Mouse (Mus musculus) embryo, embryonic 10.5 days (tissue): ENCODE measurements around the gene Pcyt2.
A peak's percentile ranks its signal among the peaks of the same experiment; 100 is the strongest.

Experiments used
- DNase-seq: peaks from one replicate; pipeline ENCODE4 v3.0.0-alpha.2; 2015; ENCODE audit warnings: low spot score

The Pcyt2 gene

DNA sequence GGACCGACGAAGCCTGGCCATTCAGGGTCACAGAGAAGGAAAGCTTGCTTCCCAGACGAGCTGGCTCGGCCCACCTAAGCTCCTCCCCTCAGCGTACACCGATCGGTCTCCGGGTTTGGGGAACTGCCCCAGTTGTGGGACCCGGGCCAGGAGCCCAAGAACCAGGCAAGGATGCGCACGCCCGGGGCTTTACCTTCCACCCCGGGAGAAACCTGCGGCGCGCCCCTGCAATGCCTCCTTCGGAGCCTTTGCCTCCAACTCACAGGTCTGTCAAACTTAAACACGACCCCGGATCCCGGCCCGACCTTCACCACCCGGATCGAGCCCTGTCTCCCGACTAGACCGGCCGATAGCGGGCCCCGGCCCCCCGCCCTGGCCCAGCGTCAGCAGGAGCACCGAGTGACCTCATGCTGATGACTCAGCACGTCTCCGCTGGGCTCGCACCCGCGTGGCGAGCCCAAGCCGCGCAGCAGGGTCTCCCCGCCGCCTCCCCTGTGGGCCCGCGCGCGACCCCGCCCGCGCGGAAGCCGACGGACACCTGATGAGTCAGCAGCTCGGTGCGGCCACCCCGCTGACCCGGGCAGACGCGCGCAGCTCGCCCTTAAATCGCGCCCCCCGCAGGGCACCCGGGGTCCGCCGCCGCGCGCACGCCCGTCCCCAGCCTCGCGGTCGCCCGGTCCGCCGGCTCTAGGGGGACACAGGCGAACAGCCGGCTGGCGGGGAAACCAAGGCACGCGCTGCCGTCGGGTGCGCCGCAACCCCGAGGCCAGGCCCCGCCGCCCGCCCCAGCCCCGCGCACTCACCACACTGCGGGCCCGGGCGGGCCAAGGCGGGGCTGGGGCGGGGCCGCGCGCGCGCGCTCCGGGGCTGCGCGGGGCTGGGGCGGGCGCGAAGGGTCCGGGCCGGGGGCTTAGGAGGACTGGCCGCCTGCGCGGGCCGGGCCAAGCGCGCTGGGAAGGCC lies 15.1 kb upstream of the Pcyt2 start:
- peak; percentile 70 for DNase-seq

DNA sequence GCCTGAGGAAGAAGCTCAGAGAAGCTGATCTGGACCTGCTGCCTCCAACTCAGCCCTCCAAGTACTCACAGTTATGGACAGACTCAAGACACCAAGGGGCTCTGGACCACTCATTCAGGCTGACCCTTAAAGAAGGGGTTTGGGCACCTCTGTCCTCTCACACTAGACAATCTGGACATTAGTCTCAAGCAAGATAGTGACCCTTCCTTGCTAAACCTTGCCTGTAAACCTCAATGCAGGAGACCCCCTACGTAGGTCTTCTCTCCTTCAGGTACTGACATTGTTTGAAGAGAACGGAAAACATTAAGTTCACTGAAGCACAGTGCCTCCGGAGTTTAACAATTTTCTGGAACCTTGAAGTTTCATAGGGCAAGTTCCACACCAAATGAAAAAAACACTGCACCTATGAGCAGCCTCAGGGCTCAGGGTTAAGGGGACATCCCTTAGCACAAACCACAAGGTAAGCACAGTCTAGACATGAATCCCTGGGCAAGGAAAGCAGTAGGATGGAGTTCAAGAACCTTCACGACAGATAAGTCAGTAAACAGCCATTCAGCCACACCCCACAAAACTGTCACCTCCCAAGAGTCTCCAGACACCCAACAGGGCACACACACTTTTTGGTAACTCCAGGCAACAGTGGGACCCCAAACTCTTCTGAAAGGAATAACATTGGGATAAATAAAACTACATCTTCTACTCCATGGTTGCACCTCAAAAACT lies 14.2 kb upstream of the Pcyt2 start:
- DNase-seq = no peak

DNA sequence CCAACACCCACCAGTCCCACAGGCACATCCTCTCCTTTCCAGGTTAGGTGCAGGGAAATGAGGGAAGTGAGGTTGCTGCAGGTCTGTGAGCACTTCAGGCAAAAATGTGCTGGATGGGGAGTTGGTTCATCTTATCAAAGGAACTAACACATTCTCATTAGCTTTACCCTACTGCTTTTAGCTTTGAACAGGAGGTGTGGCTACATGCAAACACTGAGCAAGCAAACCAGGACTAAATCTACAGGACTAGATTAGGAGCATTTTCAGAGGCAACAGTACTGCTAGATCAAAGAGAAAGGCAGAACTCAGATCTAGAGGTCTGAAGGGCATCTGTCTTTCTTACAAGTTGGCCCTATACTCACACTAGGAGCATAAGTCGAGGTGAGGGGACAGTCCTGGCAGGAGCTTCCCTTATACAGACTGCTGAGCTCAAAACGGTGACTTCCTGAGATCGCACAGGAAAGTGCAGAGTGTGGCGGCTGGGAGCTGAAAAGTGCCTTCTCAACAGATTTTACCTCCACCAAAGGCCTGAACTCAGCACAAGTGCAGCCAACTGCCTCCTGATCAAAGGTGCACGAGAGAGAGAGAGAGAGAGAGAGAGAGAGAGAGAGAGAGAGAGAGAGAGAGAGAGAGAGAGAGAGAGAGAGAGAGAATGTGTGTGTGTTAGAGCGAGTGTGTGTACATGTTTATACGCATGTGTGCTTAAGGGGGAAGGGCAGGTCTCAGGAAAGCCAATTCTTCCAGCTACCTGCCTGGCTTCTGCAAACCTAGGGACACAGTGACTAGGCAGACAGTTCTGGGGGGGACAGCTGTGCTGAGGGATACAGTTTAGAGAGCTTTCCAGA lies 13.4 kb upstream of the Pcyt2 start:
- no peak for DNase-seq

DNA sequence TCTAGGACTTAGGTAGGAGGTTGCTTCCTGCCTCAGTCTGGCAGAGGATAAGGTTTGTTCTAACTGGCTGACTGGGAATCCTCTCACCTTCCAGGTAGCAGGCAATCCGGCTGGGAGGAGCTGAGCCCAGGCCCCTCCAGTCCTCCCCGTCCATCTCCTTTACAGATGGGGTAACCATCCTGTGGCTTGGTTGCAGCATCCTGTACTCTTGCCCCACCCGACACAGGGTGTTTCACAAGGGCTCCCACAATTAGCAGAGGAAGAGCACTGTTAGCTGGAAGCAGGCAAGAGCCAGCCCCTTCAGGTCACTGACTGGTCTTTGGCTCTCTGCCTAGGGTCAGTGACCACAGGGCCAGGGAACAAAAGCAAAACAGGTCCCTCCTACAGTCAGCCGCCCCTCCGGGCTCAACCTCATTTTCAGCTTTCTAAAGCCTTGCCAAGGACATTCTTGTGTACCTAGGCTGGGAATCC lies 12.7 kb upstream of the Pcyt2 start:
- DNase-seq = peak; percentile 3

DNA sequence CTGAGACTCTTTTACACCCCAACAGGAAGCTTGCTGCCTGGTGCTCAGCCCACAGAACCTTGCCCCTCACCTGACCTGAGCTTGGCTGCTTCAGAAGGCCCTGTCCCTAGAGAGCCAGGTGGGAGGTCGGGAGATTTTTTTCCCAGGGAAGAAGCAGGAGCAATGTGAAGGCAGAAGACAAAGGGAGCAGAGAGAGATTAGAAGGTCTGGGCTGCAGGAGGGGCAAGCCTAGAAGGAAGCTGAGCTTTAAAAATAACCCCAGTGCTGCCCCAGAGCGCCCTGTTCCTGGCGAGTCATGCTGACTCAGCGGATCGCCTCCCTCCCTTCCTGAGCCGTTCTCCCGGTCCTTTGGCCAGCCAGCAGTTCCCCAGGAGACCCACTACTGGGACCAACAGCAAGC lies 12.2 kb upstream of the Pcyt2 start:
- peak; percentile 33 for DNase-seq

DNA sequence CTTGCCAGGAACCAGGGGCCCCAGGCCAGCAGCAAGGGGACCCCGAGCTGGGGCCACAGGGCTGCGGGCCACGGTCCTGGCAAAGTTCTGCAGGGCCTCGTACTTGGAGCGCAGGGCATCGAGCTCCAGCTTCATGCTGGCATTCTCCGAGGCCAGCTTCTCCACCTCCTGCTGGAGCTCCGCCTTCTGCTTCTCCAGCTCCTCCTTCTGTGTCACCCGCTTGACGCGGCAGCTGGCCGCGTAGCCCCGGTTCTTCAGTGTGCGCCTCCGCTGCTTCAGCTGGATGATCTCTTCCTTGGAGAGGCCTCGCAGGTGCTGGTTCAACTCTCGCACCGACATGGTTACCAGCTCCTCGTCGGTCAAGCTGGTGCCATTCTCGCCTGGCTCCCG lies 11.6 kb upstream of the Pcyt2 start:
- no peak for DNase-seq

DNA sequence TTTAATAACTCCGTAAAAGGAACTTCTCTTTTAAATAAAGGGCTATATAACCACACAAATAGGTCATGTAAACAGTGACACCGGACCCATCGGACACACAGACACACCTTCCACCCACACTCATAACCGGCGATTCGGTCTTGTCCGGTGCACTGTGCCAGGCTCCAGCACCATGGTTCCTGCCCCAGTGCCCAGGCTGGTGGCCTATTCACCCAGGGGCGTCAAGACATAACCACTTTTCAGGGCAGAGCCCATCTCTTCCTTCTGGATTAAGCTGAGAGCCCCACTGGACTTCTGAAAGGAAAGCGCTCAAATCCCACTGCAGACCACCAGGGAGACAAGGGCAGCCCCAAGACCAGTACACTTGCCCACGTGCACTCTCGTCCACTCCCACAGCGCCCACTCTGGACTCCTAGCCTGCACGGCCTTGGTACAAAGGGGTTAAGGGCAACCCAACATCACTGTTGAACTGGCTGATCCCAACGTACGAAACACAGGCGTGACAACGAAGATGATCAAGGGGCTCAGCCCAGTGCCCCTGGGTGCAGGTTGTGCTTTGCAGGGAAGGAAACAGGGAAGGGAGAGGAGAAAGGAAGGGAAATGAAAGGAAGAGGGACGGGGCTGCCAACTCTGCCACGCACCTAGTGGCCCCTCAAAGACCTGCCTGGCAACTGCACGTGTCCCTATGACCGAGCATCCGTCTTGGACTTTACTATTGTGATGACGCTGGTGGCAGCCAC lies 11.0 kb upstream of the Pcyt2 start:
- no peak for DNase-seq

DNA sequence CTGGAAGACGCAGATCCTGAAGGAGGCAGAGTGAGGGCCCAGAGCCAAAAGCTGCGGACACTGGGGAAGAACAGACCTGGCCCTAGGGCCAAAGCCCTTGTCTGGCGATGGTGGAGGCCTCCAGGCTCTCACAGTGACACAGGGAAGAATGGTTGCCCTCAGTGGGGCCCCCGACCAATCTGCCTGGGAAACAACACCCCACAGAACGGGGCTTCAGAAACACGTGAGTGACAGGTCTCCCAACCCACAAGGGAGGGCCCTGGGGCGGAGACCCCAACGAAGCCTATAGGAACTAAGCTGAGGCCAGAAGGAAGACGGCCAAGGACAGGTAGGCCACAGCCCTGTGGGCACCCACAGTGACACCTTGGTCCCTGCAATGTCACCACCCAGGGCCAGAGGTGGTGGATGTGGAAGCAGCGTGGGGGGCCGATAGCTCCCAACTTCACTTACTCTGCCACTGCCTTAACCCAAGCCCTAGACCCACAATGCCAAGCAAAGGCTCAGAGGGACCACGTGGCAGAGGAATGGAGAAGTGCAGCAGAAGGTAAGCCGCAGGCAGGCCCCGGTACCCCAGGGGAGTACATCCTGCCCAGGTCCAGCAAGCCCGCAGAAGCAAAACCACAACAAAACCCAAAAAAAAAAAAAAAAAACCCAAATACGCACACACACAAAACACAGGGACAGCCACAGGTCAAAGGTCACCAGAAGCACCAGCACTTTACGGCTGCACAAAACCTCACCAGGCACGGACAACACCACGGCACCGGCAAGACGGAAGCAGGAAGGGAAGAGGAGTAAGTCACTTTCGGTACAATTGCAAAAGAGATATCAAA lies 9.9 kb upstream of the Pcyt2 start:
- DNase-seq = no peak

DNA sequence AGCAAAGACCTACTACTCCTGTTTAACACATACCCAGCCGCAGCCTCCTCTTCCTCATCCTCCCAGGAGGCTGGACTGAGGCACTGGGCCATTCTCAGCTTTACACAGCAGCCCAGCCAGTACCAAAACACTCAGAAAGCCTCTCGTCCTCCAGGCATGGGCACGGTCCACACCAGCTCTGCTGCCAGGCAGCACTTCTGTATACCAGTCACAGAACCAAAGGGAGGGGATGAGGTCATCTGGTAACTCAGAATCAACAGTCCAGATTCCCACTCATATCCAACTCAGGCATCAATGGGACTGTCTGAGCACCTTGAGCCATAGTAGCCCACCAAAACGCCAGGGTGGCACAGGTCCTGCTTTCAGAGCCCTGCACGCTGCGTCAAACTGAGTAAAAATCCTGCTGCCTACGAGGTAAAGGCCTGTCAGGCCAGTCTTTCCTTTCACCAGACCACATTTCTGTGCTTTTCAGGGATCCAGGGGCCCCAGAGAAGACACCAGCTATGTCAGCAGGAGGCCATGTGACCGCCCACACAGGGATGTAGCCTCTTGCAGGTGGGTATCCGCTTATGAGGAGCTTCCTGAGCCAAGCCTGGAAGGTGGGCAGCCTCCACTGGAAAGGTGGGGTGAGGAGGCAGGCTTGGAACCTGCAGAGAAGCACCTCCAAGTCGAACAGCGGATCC lies 9.2 kb upstream of the Pcyt2 start:
- DNase-seq = no peak

DNA sequence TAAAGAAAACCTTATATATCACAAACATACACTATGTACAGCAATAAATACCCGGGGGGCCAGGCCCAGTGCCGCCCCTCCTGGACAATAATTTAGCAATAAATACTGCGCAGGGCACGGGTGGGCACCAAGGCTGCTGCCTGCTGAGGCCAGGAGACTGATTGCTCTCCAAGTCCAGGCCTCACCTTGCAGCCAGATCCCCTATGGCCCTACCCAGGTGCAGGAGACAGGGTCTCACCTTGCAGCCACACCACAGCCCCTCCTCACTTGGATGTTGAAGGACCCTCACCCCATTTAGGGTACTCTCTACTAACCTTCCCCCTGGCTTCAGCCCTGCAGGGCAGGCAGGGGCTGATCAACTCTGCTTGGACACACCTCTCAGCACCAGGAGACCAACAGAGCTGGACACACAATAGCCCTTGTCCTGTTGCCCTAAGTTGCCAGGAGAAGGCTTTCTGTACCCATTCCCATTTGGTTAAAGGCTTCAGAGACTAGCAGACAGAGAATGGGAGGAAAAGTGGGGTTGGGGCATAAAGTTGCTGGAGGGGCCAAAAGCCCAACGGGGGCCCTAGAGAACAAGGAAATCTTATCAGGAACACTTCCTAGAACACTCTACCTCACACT lies 7.5 kb upstream of the Pcyt2 start, which contains the start of gene Sirt7:
TSS of gene Sirt7 (minus strand) at position 89 of the 624 bp plus-strand sequence.
- DNase-seq = peak; percentile 3

DNA sequence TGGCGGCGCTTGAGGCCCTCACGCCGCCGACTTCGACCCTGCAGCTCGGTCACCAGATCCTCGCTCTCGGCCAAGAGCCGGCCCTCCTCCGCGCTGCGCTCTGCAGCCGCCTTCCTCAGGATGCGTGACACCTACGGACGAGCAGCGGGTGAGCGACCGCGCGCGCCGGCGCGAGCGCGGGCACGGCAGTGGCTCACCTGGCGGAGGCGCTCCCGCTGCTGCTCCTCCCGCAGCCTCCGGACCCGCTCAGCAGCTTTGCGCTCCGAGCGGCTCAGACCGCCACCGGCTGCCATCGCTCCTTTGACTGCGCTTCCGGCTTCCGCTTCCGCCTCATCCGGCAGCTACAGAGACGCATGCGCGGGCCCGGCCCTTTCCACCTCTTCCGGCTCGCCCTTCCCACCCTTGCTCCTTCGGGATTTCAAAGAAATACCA lies 7.0 kb upstream of the Pcyt2 start:
- peak; percentile 91 for DNase-seq

DNA sequence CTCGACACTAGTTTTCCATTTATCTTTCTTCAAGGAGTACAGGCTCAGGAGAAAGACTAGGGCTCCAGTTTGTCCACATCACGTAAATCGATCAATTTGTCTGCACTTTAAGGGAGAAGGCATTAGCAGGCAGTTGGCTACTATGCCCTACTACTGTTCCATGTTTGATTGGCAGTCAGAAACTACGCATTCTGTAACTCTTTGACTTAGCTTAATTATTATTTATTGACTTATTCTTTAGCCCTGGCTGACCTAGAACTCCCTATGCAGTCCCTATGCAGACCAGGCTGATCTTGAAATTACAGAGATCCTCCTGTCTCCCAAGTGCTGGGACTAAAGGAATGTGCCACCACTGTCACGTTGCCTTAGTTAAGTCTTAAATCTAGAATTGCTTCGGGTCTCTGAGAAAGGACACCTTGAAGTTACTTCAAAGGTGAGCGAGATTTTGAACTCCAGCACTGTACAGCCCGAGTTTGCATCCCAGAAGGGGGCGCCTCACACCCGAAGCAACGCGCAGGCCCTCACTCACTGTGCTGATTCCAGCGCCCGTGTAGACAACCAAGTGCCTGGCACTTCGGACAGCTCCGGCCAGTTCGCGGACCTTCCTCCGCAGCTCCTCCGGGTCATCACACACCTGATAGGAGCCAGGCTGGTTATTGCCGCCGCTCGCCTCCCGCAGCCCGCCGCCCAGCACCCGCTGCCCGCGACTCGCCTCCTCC lies 6.4 kb upstream of the Pcyt2 start:
- DNase-seq = peak; percentile 74

DNA sequence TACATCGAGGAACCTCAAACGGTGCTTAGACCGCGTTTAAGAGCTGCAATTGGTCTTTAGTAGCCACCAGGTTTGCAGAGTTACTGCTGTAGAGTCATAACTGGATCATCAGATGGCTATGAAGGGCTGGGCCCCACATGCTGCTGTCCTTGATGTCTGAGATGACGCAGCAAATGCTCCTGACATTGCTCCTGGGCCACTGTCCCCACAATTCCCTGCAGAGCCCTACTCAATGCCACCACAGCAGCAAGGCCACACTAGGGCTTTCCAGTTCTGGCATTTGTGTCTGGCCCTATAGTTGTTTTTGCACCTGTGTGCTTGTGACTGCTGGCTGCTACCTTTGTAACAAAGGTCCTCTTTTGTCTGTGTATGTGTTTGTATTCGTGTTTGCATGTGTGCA lies 5.1 kb upstream of the Pcyt2 start:
- no peak for DNase-seq

DNA sequence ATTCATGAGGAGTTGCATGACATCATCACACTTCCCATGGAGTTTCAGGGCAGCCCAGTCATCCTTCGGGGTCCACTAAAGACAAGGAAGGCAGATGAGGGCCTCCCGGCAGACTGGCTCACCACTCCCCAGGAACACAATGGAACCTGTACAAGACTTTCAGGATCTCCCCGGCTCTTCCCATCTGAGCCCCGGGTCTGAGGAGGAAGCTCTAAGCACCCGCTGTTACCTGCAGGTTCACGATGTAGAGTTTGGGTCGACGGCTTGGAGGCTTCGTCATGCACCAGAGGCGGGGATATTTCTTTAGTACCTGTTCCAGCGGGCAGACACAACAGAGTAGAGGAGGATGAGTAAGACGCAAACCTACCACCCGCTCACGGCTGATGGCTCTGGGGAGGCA lies 2.5 kb upstream of the Pcyt2 start:
- DNase-seq = no peak

DNA sequence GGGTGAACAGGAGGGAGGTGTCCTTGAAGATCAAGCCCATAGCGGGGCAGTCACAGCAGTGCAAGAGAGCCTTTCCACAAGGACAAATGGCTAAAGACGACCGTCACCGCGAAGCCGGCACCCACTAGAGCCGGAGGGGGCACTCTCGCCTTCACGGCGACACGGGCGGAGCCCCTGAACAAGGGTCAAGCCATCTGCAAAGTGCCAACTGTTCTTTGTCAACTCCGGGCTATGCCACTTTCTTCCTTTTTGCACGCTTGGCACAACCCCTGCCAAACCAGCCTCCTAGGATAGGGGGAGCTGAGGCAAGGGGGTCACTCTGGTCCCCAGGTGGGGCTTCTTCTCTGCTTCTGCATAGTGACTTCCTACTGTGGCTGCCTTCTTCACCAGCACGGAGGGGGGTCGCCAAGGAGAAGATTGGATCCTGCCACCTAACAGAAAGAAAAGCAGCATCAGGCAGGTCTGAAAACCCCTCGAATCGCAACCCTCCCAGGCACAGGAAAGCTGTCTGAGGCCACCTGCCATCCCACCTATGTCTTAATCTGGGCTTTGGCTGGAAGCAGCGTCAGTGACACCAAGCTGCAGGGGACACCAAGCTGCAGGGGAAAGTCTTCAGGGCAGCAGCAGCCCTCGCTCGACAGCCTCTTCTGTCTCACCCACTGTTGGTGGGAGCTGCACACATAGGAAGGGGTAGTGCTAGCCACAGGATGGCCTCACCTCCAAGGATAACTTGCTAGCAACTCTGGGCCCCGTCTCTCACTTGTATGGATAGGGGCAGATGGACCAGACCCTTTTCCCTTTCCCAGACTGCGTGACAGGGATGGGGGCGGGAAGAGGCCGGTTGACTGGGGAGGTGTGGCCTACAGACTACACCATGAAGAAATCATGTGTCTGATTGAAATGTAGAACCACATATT lies 1.1 kb upstream of the Pcyt2 start:
- no peak for DNase-seq

DNA sequence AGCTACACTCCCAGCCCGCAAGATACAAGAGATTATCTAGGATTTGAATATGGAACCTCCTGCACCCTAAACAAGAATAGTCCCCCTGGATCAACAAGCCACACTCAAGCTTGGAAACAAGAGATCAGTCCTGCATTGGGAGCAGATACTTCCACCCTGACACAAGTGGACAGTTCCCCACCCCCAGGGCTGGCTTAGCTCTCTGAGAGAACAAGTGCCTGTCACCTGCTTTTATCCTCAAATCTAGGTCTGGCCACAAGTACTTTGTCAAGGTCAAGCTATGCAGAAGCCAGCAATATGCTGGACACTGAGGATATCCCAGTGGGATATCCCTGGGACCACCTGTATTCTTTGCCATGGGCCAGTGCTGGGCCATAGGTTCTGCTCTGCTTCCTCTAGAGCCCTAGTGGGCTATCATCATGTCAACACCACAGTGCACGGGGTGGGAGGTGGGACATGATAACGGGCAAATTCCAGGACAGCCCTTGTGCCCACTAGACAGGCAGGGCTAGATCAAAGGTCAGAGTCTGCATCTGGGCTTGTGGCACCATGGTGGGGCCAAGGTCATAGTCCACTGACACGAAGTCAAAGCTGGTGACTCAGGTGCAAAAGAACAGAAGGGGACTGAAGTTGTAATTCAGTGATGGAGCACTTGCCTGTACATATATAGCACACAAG lies 980 bp downstream of the Pcyt2 start:
- DNase-seq = no peak

DNA sequence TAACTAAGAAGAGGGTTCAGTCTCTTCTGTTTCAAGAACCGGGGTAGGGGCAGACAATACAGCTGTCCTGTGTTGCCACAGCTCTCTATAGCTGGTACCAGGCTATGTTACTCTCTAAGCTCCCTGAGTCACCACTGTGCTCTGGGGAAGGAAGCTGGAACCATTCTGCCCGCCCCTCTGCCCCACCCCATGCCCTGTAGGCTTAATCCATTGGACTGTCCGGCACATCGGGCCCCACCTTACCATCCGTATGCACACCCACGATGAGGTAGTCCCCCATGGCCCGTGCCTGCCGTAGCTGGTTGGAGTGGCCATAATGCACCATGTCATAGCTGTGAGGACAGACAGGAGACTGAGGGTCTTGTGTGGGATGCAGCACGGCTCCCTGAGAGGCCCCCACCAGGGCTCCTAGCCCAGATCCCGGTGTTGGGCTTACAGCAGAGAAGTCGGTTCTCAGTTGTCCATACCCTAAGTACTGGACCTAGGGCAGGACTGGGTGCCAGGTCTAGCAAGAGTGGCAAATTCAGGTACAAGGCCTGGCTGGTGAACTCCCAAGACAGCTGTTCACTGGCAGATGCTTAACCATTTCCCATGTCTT lies 2.0 kb downstream of the Pcyt2 start:
- no peak for DNase-seq
